Mouse (Mus musculus): ENCODE data around the gene Ppp6r3. TPM values are rescaled to one million over a fixed set of nuclear protein-coding genes. Genes with fewer than 3 reads are reported as not detected.

The Ppp6r3 gene
- total RNA-seq, 4 experiments from 2014 or later: 71.8 to 91.5 (median 85.1) TPM

- no peak for DNase-seq (ENCODE audit: low spot score in 2 of 2)
Observed at GRCm38 (mm10) chr19:3435824-3436223, 139.7 kb downstream of the Ppp6r3 start.

- no peak for DNase-seq (ENCODE audit: low spot score in 2 of 2)
Observed at GRCm38 (mm10) chr19:3434641-3435040, 140.9 kb downstream of the Ppp6r3 start.

GRCm38 (mm10) chr19:3434124-3434523 lies 141.4 kb downstream of the Ppp6r3 start:
- no peak for DNase-seq (ENCODE audit: low spot score in 2 of 2)

- DNase-seq (ENCODE audit: low spot score in 2 of 2): no peak
Observed at GRCm38 (mm10) chr19:3431969-3432368, 143.6 kb downstream of the Ppp6r3 start.

- no peak for DNase-seq (ENCODE audit: low spot score in 2 of 2)
Observed at GRCm38 (mm10) chr19:3431066-3431465, 144.5 kb downstream of the Ppp6r3 start.

GRCm38 (mm10) chr19:3429156-3429816 lies 146.3 kb downstream of the Ppp6r3 start:
- no peak for DNase-seq (ENCODE audit: low spot score in 2 of 2)

- DNase-seq (ENCODE audit: low spot score in 2 of 2): no peak
Observed at GRCm38 (mm10) chr19:3428057-3428830, 147.3 kb downstream of the Ppp6r3 start.

- DNase-seq (ENCODE audit: low spot score in 2 of 2): no peak
Observed at GRCm38 (mm10) chr19:3424214-3424613, 151.3 kb downstream of the Ppp6r3 start.

GRCm38 (mm10) chr19:3422981-3423380 lies 152.6 kb downstream of the Ppp6r3 start:
- DNase-seq (ENCODE audit: low spot score in 2 of 2): no peak

- no peak for DNase-seq (ENCODE audit: low spot score in 2 of 2)
Observed at GRCm38 (mm10) chr19:3422488-3422887, 153.1 kb downstream of the Ppp6r3 start.

GRCm38 (mm10) chr19:3419251-3419650 lies 156.3 kb downstream of the Ppp6r3 start:
- peak; percentile 12 to 16 for DNase-seq (ENCODE audit: low spot score in 2 of 2)

- no peak for DNase-seq (ENCODE audit: low spot score in 2 of 2)
Observed at GRCm38 (mm10) chr19:3414268-3414733, 161.2 kb downstream of the Ppp6r3 start, which contains the start of gene Gal. Gal (minus strand) TSS chr19:3414544.

- no peak for DNase-seq (ENCODE audit: low spot score in 2 of 2)
Observed at GRCm38 (mm10) chr19:3405531-3406281, 169.8 kb downstream of the Ppp6r3 start.

Other genes starting within 250 kb of the Ppp6r3 start
- gene Tesmin, start 186.9 kb downstream of the Ppp6r3 start, total RNA-seq (2022): under 1 TPM in 3 of 4 experiments, not detected in 1; 0.38 to 0.83 (median 0.43) TPM
- 1 to 10 TPM in 1 of 4 experiments, under 1 TPM in 2, not detected in 1; 0.52 to 1.0 (median 0.63) TPM for gene Gal, start 161.2 kb downstream of the Ppp6r3 start, total RNA-seq (2022)
- gene Lrp5, start 110.8 kb upstream of the Ppp6r3 start, total RNA-seq (2022): 10 to 100 TPM in 2 of 4 experiments, 1 to 10 TPM in 2; 8.6 to 14.0 (median 10.9) TPM
- 10 to 100 TPM; 19.0 to 29.6 (median 24.1) TPM for gene 1810055G02Rik, start 132.5 kb upstream of the Ppp6r3 start, total RNA-seq (2022)
- gene Kmt5b, start 191.7 kb upstream of the Ppp6r3 start, total RNA-seq (2022): 10 to 100 TPM; 51.5 to 62.6 (median 60.4) TPM

Data from layer of hippocampus, adult 8-10 months (tissue).